Mouse (Mus musculus): ENCODE results near the gene Ifna2. TPM values are rescaled to one million over a fixed set of nuclear protein-coding genes. Genes with fewer than 3 reads are reported as not detected.

Ifna2 gene
- polyA plus RNA-seq, 1 experiment = not detected

DNA sequence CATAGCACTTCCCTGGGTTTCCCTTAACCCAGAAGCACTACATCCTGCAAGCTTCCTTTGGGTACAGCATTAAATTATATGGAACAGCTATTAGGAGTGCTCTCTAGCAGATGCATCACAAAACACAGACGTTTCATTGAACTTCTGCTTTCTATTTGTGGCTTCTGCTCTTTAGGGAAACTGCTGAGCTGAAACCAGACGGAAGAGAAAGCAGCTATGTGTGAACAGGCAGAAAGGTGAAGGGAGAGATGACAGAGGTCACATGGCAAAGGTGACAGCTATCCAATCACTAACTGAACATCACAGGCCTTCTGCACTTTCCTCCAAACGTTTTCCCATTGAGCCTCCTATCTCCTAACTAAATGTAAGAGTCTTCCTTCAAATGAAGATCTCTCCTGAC lies 22.2 kb upstream of the Ifna2 start:
- Histone ChIP-seq H3K27me3 (replicated peaks) (no peaks in the 10 kb centered on the region), H3K9me3 (peaks cover 10% of the 10 kb centered on the region; the same call in 1 of the 2 replicates), H3K4me1 (peaks cover 36% of the 10 kb centered on the region), H3K4me3 (replicated peaks) (peak overlapping the region; percentile 34), H3K36me3 (replicated peaks; ENCODE audit: low read length) (peaks cover 25% of the 10 kb centered on the region)
- TF ChIP-seq GATA1 (IDR thresholded peaks at IDR 0.05; ENCODE audit: borderline replicate concordance, low read length) = no peak
- TF ChIP-seq FLI1 (IDR thresholded peaks at IDR 0.05; ENCODE audit: low read length) = no peak

GRCm38 (mm10) chr4:88699301-88699700 lies 15.6 kb upstream of the Ifna2 start:
- H3K27me3 ChIP-seq (replicated peaks) = no peaks in the 10 kb centered on the region
- H3K9me3 ChIP-seq = no peaks in the 10 kb centered on the region
- H3K4me1 ChIP-seq = peaks cover 70% of the 10 kb centered on the region
- H3K36me3 ChIP-seq (replicated peaks; ENCODE audit: low read length) = no peaks in the 10 kb centered on the region
- TF ChIP-seq GATA1 (IDR thresholded peaks at IDR 0.05; ENCODE audit: borderline replicate concordance, low read length) (no peak), FLI1 (IDR thresholded peaks at IDR 0.05; ENCODE audit: low read length) (no peak)
- no peak overlapping the region for H3K4me3 ChIP-seq (replicated peaks)

DNA sequence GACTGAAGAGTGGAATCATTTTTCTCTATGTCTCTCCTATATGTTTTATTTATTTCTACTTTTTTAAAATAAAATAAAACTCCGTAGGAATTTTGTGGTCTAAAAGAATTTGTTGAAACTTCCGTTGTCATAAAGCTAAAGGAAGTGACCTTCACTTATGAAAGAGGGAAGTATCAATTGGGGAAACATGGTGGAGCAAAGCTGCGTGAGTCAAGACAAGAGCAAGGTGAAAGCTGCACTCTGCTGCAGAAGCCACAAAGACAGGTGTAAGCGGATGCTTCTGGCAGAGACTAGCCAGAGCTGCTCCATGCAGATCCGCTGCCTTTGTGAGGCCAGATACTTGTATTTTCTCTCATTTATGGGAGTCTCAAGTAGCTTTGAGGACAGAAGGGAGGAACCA lies 15.1 kb upstream of the Ifna2 start:
- H3K36me3 ChIP-seq (replicated peaks; ENCODE audit: low read length) = no peaks in the 10 kb centered on the region
- H3K4me3 ChIP-seq (replicated peaks) = peak overlapping the region; percentile 28
- peaks cover 75% of the 10 kb centered on the region for H3K4me1 ChIP-seq
- TF ChIP-seq FLI1 (IDR thresholded peaks at IDR 0.05; ENCODE audit: low read length) (no peak), GATA1 (IDR thresholded peaks at IDR 0.05; ENCODE audit: borderline replicate concordance, low read length) (no peak)
- no peaks in the 10 kb centered on the region for H3K27me3 ChIP-seq (replicated peaks)
- H3K9me3 ChIP-seq = no peaks in the 10 kb centered on the region

GRCm38 (mm10) chr4:88697753-88698152 lies 14.0 kb upstream of the Ifna2 start:
- H3K4me1 ChIP-seq = peaks cover 86% of the 10 kb centered on the region
- TF ChIP-seq FLI1 (IDR thresholded peaks at IDR 0.05; ENCODE audit: low read length) (no peak), GATA1 (IDR thresholded peaks at IDR 0.05; ENCODE audit: borderline replicate concordance, low read length) (no peak)
- H3K9me3 ChIP-seq = no peaks in the 10 kb centered on the region
- H3K27me3 ChIP-seq (replicated peaks) = no peaks in the 10 kb centered on the region
- H3K4me3 ChIP-seq (replicated peaks) = no peak overlapping the region
- no peaks in the 10 kb centered on the region for H3K36me3 ChIP-seq (replicated peaks; ENCODE audit: low read length)

DNA sequence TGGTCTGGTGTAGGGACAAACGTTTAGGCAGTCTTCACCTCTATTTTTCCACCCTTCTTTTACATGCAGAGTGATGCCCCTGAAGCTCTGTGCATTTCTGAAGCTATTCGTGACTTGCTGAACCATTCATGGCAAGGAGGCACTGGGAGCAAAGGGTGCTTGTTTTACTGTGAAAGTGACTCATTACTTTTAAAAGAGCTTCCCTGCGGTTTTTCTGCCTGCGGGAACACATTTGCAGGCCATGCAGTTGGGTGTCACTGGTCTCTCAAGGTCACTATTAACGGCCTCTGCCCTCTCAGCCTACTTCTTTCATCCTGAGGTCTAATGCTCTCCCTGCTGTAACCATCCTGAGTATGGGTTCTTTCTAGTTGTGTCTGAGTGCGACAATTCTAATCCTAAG lies 13.4 kb upstream of the Ifna2 start:
- Histone ChIP-seq H3K9me3 (no peaks in the 10 kb centered on the region), H3K4me1 (peaks cover 86% of the 10 kb centered on the region)
- TF ChIP-seq GATA1 (IDR thresholded peaks at IDR 0.05; ENCODE audit: borderline replicate concordance, low read length) (no peak), FLI1 (IDR thresholded peaks at IDR 0.05; ENCODE audit: low read length) (no peak)

GRCm38 (mm10) chr4:88696237-88696884 lies 12.6 kb upstream of the Ifna2 start:
- Histone ChIP-seq H3K36me3 (replicated peaks; ENCODE audit: low read length) (no peaks in the 10 kb centered on the region), H3K9me3 (no peaks in the 10 kb centered on the region), H3K27me3 (replicated peaks) (no peaks in the 10 kb centered on the region), H3K4me1 (peaks cover 81% of the 10 kb centered on the region), H3K4me3 (replicated peaks) (no peak overlapping the region)
- TF ChIP-seq GATA1 (IDR thresholded peaks at IDR 0.05; ENCODE audit: borderline replicate concordance, low read length) (no peak), FLI1 (IDR thresholded peaks at IDR 0.05; ENCODE audit: low read length) (no peak)

More for the DNA sequence above, 13.4 kb upstream of the Ifna2 start:
- Histone ChIP-seq H3K36me3 (replicated peaks; ENCODE audit: low read length) (no peaks in the 10 kb centered on the region), H3K4me3 (replicated peaks) (peak overlapping the region; percentile 9), H3K27me3 (replicated peaks) (no peaks in the 10 kb centered on the region)

DNA sequence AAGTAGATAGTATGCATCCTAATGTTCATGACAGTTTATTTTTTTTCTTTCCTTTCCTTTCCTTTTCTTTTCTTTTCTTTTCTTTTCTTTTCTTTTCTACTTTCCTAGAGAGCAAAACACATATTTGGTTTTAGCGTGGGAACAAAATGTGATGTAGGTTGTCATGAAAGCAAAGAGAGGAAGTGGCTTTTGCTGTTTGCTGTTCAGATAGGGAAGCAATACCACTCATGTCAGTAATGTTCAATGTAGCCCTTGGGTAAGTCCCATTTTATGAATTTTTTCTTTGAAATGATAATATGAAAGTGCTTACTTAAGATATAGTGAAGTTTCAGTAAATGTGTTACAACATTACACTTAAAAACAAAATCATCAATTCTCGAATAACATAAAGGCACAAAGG lies 9.7 kb upstream of the Ifna2 start:
- TF ChIP-seq GATA1 (IDR thresholded peaks at IDR 0.05; ENCODE audit: borderline replicate concordance, low read length) (no peak; the same call in 2 of the 3 replicates), FLI1 (IDR thresholded peaks at IDR 0.05; ENCODE audit: low read length) (no peak)
- H3K27me3 ChIP-seq (replicated peaks) = no peaks in the 10 kb centered on the region
- H3K4me3 ChIP-seq (replicated peaks) = peak overlapping the region; percentile 23
- H3K36me3 ChIP-seq (replicated peaks; ENCODE audit: low read length) = no peaks in the 10 kb centered on the region
- peaks cover 64% of the 10 kb centered on the region for H3K4me1 ChIP-seq
- no peaks in the 10 kb centered on the region for H3K9me3 ChIP-seq

GRCm38 (mm10) chr4:88692537-88692936 lies 8.8 kb upstream of the Ifna2 start:
- no peaks in the 10 kb centered on the region for H3K27me3 ChIP-seq (replicated peaks)
- no peaks in the 10 kb centered on the region for H3K9me3 ChIP-seq
- peaks cover 57% of the 10 kb centered on the region for H3K4me1 ChIP-seq
- H3K36me3 ChIP-seq (replicated peaks; ENCODE audit: low read length) = no peaks in the 10 kb centered on the region
- TF ChIP-seq FLI1 (IDR thresholded peaks at IDR 0.05; ENCODE audit: low read length) = no peak
- no peak for TF ChIP-seq GATA1 (IDR thresholded peaks at IDR 0.05; ENCODE audit: borderline replicate concordance, low read length)
- no peak overlapping the region for H3K4me3 ChIP-seq (replicated peaks)

GRCm38 (mm10) chr4:88691259-88691658 lies 7.5 kb upstream of the Ifna2 start, which contains the start of gene Ifnab:
TSS of gene Ifnab (minus strand) at chr4:88691359.
- Histone ChIP-seq H3K4me3 (replicated peaks) (no peak within 1 kb of the TSS), H3K36me3 (replicated peaks; ENCODE audit: low read length) (no peaks in the 10 kb centered on the region), H3K27me3 (replicated peaks) (no peaks in the 10 kb centered on the region), H3K4me1 (peaks cover 44% of the 10 kb centered on the region), H3K9me3 (no peaks in the 10 kb centered on the region)
- TF ChIP-seq GATA1 (IDR thresholded peaks at IDR 0.05; ENCODE audit: borderline replicate concordance, low read length) = no peak
- TF ChIP-seq FLI1 (IDR thresholded peaks at IDR 0.05; ENCODE audit: low read length) = no peak

DNA sequence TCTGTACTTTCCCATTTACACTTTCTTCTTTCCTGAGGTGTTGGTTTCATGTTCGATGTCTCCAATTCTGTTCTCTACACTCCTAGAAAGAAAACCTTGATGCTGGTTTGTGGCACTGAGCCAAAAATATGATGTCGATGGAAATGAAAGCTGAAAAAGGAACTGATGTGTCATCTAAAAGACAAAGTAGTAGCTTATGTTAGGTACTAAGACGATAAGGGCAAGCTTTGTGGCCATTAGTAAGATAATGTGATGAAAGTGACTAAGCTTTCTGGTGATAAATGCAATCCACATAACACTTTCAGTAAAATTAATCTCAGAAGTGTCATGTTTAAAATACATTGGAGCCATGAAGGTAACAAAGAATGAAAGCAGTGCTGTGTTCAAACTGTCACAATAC lies 2.4 kb downstream of the Ifna2 start:
- peaks cover 1% of the 10 kb centered on the region for H3K27me3 ChIP-seq (replicated peaks)
- H3K9me3 ChIP-seq = no peaks in the 10 kb centered on the region
- no peaks in the 10 kb centered on the region for H3K36me3 ChIP-seq (replicated peaks; ENCODE audit: low read length)
- no peak for TF ChIP-seq GATA1 (IDR thresholded peaks at IDR 0.05; ENCODE audit: borderline replicate concordance, low read length)
- H3K4me3 ChIP-seq (replicated peaks) = no peak overlapping the region
- peaks cover 21% of the 10 kb centered on the region for H3K4me1 ChIP-seq
